Mouse (Mus musculus) left cerebral cortex, adult 9 months (tissue): ENCODE measurements around the gene Lrrc8b.
A peak's percentile ranks its signal among the peaks of the same experiment; 100 is the strongest.

Experiments used
- DNase-seq, 2 experiments: peaks; one replicate each; pipeline ENCODE4 v3.0.0; 2022; ENCODE audit warnings: low spot score in 2 of 2

The Lrrc8b gene

DNA sequence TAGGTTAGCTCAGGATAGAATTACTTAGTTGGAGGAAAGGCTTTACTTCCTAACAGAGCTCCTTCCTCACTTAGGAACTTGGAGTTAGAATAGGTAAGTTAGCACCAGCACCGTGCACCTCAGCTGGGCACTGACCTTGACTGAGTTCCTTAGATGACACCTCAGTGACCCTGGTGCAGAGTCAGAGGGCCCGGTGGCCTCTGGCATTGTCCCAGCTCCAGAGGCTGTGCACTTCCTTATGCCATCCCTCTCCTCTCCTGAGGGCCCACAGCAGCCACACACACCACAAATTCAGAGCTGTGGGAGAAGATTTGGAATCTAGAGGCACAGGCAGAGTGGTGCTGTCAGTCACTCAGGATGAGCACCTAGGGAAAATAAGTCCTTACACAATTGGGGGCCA is 68.1 kb downstream of the Lrrc8b start:
- DNase-seq: no peak

DNA sequence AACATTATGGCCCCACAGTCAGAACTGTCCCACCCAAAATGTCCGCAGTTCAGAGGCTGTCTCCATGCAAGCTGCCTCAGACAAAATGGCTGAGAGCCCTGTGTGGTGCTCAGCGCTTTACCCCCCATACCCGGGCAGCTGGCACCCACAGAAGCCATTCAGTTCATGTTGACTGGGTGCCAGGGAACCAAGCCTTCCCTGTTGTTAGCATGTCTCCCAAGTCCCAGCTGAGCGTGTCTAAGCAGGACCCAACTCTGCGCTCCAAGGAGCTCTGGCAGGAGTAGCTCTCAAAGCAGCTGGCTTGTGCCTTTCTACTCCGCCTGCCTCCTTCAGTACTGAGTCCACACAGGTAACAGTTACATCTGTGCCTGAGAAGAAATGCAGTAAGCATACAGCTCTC is 68.7 kb downstream of the Lrrc8b start:
- DNase-seq: no peak

DNA sequence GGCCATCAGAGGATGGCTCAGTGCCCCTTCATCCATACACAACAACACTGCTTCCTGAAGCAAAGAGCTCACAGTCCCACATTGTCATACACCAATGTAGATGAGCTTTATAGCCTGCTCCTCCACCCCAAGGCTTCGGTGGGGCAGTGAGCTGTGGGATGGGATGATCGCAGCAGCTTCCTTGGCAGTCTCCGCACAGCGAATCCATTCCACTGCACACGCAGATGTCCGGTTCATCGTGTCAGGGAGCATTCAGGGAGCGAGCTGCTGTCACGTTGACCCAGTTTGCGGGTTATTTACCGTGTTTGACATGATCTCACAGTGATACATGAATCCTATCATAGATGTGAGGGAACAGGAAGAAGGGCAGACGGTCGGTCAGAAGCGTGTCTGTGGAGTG is 69.3 kb downstream of the Lrrc8b start:
- DNase-seq: no peak

DNA sequence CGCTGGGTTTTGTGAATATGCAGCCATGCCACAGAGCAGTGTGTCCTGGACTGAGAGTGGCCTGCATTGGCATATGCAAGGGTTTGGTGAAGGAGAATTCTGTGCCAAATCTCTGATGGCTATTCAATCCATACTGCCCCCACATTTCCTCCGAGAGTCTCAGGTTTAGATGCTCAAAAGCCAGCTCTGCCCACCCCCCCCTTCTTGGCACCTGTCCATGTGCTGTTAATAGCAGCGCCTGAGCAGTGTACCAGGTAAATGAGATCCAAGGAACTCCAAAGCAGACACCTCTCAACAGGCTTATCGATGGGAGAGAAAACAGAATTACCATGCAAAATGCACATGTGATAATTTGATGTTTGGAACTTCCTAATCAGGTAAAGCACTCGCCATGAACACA is 74.6 kb downstream of the Lrrc8b start:
- no peak for DNase-seq

DNA sequence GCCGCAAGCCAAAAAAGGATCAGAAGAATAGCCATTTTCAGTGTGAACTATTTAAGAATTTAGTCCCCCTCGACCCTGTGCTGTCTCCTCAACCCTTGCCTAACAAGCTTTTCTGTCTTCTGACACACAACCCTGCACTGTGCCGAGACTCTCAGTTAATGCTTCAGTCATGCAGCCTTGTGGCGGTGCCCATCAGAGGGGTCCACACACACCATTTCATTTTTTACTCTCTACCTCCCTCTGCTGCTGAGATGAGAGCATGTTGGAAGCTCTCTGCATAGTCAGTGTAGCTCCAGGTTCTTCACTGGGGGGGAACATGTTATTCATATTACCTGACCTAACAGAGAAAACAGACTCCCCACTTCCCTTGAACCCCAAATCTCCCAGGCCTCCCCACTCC is 75.8 kb downstream of the Lrrc8b start:
- no peak for DNase-seq

DNA sequence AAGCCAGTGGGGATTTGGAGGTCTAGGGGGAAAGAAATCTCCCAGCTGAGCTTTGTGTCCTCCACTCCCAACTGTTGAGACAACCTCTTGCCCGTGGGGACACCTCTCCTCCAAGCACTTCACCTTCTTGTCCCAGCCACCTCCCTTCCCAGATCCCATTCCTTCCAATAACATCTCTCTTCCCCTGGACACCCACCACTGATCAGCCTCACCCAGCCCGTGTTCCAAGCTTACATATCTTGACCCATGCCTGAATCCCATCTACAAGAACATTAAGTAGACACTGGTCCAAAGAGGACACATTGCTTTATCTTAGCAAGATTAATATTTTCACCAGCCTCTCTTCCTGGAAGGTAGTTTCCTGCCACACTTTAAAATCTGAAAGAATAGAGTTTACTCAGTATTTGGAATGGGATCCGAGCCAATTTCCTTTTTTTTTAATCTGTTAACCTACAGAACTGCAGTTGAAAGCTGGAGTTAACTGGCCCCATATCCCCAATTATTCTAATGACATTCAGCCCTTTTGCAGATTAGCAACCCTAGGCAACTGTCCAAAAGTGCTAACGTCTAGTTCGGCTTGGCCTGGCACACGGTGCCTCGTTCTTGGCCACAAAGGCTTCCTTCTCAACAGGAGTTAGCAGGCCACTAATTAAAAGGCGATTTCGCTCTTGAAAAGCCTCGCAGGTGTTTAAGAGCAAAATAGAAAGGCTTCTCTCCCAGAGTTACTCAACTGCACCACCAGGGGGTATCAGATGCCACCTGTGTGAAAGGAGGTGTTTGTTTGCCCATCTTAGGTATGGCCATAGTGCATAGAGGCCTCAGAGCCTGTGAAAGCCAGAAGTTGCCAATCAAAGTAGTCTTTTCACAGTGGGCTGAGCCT is 77.0 kb downstream of the Lrrc8b start:
- DNase-seq: no peak

DNA sequence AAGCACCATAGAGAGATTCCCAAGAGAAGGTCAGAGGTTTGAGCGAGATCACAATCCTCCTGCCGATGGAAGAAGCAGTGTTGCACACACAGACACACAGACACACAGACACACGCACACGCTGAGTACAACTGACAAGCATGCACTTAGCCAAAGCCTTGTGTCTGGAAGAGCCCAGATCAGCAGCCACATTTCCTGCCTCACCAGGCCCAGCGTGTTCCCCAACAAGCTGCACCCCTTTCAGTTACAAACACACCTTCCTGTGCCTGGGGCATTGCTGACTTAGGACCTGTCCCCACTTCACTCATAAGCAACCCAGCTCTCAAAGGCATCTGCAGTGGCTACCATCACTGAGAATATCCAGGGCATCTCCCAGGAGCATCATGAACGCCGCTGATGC is 77.8 kb downstream of the Lrrc8b start:
- DNase-seq: no peak

DNA sequence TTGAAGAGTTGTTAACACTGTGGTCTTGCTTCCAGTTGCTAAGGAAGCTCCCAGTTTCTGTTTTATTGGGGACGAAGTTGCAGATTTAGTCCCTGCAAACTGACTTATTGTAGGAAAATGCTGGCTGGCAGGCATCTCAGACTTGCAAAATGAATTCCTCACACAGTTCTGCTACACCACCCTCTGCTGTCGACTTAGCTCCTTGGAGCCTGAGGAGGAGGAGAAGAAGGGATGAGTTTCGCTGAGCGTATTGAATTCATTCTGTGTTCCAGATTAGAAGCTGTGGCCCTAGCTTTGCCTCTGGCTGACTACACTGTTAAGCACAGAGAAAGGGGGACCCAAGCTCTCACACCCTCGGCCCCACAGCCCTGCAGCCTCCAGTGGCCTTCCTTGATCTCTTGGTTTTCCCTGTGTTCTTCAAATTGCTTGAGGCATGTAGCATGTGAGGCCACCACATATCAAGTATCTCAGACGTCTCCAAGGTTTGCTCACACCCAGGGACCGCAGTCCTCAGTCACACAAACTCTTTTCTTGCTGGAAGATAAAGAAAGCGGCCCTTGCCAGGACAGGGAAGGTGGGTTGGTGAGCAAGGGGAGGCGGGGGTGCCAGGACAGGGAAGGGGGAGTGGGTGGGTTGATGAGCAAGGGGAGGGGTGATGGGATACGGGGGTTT is 78.8 kb downstream of the Lrrc8b start:
- DNase-seq: peak in 1 of 2 experiments; percentile 68

DNA sequence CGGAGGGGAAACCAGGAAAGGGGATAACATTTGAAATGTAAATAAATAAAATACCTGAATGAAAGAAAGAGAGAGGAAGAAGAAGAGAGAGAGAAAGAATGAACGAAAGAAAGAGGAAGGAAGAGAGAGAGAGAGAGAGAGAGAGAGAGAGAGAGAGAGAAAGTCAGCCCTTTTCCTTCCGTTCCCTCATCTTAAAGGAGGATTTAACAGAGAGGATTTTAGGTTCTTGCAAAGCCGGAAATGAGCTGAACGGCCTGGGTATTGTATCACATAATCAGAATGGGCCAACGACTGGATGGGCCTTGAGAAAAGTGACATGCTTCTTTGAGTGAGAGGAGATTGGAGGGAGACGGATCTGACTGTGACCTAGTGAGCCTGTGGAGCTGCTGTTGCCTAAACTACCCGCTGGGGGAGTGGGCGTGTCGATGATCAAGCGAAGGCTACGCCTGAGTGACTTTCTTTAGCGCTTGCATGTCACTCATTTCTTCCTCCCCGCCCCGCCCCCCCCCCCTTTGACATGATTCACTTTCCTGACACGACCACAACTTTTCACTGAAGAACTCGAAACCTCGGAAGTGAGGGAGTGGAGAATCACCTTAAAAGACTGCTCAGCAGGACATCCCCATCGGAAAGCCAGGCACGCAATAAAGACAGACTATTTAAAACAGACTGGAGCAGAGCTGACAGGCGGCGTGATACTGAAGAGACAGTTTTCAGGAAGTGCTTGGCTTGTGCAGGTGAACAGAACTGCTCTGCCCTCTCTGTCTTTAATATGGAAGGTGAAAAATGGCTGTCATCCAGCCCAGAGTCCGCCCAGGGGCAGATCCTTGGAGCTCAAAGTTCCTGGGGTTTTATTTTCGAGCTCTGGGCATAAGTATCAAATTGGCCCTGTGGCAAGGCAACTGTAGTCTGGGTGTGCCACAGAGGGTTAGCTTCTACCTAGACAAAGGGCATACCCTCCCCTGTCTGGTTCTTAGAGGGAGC is 79.6 kb downstream of the Lrrc8b start:
- DNase-seq: peak in 1 of 2 experiments; percentile 58

DNA sequence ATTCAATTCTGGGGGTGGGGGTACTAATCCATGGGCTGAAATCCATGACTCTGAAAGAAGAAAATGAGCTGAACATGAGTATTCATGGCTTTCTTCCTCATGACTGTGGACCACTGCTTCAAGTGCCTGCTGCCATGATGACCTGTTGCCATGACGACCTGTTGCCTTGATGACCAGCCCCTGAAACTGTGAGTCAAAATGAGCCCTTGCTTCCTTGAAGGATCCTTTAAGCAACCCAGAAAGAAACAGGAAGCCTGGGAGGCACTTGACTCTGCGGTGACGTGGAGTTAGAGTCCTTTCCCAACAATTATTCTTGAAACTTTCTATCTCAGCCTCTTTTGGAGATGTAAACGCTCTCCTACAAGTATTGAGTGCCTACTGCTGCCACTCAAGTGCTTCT is 80.6 kb downstream of the Lrrc8b start:
- no peak for DNase-seq

DNA sequence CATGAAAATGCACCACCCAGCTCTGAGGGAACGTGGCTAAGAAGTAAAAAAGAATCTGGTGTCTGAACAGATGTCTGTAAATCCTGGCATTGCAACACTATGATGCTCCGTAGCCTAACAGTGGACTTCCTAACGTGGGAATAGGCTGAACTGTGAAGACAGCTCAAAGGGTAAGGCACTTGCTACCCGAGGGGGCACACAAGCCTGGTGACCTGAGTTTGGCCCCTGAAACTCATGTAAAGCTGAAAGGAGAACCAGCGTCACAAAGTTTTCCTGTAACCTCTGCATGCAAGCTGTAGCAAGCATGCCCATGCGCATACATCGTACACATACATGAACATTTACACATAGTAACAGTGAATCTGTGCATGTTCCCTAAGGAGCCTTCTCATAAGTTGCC is 81.0 kb downstream of the Lrrc8b start:
- no peak for DNase-seq

DNA sequence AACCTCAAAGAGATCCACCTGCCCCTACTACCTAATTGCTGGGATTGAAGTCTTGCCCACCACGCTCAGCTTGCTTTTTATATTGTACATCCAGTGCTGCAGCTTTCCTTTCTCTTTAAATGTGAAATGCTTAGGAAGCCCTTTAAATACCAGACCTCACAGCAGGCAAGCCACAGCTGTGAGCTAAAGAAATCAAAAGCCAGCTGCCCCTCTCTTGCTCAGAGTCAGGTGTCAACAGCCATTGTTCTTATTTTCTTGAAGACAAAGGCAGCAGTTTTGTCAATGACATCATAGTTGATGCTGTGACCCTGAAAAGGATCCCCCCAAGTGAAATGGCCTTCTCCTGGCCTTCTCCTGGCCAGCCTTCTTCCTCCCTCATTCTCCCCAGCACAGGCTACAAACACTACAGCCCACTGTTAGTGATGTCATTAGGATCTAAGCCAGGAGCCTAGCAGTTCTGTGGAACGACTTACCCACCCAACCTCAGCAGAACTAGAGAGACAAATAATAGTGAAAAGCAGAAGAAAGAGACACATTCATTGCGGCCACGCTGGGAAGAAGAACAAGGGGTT is 82.9 kb downstream of the Lrrc8b start:
- no peak for DNase-seq

DNA sequence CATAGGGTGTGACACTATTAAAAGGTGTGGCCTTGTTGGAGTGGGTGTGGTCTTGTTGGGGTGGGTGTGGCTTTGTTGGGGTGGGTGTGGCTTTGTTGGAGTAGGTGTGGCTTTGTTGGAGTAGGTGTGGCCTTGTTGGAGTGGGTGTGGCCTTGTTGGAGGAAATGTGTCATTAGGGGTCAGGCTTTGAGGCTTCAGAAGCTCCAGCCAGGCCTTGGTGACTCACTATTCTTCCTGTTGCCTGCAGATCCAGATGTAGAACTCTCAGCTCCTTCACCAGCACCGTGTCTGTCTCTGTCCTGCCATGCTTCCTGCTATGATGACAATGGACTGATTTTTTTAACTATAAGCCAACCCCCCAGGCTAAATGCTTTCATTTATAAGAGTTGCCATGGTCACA is 83.8 kb downstream of the Lrrc8b start:
- DNase-seq: no peak

DNA sequence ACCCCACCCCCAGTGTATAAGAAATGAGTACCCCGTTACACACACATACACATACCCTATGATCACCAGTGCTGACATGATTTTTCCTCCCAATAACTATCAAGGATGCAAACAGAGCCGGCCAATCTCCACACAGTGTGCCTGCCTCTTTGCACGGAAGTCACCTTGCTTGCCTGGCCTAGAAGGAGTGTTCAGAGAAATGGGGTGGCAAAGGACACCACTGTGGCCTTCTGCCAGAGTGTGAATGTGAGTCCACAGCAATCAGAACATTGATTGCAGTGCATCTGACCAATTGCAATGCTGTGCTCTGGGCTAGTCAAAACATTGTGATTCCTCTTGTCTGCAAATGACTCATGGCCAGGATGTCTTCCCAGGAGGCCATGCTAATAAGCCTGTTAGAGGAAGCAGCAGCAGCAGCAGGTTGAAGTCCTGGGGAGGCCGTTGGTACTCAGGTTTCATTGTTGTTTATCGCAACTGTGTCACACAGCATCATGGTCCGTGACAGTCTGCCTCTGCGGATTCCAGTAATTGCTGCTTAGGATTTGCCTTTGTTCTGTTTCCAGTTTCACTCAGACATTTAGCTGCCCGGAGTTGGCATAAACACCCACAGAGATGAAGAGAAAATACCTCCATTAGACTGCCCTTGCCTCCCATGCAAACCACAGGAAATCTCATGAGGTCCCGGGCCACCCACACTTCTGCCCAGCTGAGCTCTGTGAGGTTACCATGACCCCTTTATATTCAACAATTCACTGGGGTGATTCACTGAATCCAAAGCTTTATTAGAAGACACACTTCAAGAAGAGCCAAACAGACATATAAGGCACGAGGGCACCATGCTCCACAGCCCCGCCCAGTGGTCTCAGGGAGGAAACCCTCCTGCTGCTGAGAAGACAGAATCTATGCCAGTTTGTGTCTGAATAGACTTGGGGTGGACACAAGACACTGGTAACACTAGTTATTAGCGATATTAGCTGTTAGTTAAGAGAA is 84.9 kb downstream of the Lrrc8b start:
- DNase-seq: no peak

DNA sequence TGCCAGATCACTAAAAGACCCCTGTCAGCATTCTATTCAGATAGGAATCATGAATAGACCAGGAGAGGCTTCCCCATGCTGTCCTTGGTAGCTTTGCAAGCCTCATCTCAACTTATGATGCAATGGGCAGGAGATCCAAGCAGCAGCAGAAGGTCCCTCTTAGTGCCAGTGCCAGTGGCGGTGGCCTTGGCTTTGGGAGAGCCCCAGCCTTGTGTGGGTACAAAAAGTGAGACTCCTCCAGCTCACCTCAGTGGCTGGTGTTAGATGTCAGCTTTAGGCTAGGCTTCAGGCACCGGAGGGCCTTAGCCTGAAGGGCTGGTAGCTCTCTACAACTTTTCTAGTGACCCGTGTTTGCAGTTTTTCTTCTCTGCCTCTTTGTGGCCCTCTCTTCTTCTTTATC is 85.6 kb downstream of the Lrrc8b start:
- no peak for DNase-seq

DNA sequence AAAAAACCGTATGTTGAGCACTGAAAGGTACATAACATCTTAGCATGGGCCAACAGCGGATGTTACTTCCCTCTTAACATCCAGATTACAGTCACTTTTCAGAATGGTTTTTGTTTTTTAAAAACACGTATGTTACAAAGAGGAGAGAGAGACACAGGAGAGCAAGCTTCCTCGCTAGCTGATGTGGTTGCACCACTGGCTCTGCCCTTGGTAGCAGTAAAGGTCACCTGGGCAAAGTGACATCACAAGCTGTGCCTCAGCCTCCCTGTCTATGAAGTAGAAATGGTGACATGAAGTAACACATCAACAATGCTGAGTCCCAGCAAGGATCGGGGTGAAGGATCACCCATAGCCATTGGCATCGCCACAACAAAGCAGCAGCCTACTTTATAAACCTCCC is 93.2 kb downstream of the Lrrc8b start:
- DNase-seq: no peak

DNA sequence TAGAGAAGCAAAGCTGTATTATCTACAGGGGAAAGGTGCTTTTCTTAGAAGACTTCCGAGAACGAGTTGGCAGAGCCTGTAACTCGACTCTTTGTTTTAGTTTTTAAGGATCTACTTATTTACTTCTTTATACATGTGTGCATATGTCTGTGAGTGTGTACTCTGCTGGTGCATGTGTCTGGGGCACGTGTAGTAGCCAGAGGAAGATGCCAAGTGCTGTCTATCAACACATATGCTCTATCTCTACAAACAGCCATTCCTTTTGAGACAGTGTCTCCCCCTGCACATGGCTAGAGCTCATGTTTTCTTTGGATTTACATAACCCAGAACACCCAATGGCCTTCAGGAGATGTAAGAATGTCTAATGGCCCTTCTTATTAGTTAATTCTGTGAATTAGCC is 96.7 kb downstream of the Lrrc8b start:
- DNase-seq: no peak

DNA sequence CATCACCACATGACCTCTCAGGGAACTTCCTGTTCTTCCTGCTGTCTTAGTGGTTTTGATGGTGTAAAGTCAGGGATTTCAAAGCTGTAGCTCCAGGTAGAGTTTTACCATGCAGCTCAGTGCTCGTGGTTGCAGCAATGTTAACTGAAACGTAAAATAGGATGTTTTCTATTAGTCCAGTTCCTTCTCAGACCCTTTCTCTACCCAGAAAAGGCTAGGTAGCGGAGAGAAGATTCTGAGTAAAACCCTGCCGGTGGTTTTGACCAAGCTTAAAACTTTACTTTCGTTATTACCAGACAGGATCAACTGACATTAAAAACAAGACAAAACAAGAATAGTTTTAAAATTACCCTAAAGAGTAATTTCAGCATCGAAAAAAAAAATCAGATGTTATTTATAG is 100.0 kb downstream of the Lrrc8b start:
- DNase-seq: no peak

DNA sequence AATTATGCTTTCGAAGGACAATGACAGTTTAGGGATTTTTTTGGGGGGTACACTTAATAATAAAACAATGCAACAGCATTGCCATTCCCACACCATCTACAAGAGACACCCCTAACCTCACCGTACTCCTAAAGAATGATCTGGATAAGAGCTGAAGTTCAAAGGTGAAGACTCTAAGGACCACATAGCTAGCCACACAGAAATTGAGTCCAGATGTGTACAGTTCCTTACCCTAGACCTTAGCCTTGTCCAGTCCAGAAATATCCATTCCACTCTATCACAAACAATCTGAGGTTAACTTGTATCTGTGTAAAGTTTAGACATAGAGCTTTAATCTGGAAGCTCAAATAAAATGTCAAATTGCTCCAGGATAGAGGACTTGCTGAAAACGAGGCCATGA is 100.7 kb downstream of the Lrrc8b start:
- no peak for DNase-seq

DNA sequence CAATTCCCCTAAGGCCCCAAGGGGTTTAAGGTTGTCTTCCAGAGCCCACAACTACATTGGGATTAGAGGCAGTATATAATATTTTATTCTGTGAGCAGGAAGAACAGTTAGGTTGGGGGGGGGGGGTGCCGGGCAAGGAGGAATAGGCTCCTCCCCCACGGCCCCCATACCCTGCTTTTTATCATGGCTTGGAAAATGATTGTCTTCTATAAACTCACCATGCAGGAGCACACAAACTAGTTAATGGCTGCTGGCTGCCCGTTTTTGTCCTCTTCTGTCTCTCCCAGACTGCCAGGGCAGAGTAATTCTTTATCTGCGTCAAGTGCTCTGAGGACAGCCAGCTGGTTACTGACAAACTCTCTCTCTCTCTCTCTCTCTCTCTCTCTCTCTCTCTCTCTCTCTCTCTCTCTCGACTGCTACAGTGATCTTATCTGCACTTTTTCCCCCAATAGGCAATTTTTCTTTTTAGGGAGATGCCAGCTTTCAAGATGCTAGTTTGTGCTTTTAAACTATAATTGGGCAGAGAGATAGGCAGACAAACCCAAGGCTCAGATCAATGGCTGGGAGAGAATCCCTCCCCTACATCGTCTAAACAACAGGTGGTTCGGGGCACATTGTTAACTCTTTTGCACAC is 102.5 kb downstream of the Lrrc8b start:
- no peak for DNase-seq
